Mouse (Mus musculus): Measurements from ENCODE around the gene Elovl6. TPM values are rescaled to one million over a fixed set of nuclear protein-coding genes. Genes with fewer than 3 reads are reported as not detected.

The Elovl6 gene
- polyA plus RNA-seq, 1 experiment: 27.1 TPM

- TF ChIP-seq CTCF (IDR thresholded peaks at IDR 0.05; ENCODE audit: extremely low read depth, insufficient read depth, low read length): peak; percentile 25
- no peak for TF ChIP-seq POLR2A (IDR thresholded peaks at IDR 0.05; ENCODE audit: extremely low read depth, insufficient read depth, low read length)
- no peak overlapping the region for H3K4me3 ChIP-seq (ENCODE audit: insufficient read depth, low read length)
- H3K27ac ChIP-seq (ENCODE audit: insufficient read depth, low read length): no peak overlapping the region
- H3K4me1 ChIP-seq (ENCODE audit: control insufficient read depth, insufficient read depth, low read length): no peaks in the 10 kb centered on the region
Observed at GRCm38 (mm10) chr3:129520499-129520898, 11.7 kb upstream of the Elovl6 start.

GRCm38 (mm10) chr3:129523456-129524143 is 8.6 kb upstream of the Elovl6 start:
- Histone ChIP-seq H3K27ac (ENCODE audit: insufficient read depth, low read length) (no peak overlapping the region), H3K4me3 (ENCODE audit: insufficient read depth, low read length) (no peak overlapping the region), H3K4me1 (ENCODE audit: control insufficient read depth, insufficient read depth, low read length) (no peaks in the 10 kb centered on the region)
- TF ChIP-seq POLR2A (IDR thresholded peaks at IDR 0.05; ENCODE audit: extremely low read depth, insufficient read depth, low read length): no peak
- TF ChIP-seq CTCF (IDR thresholded peaks at IDR 0.05; ENCODE audit: extremely low read depth, insufficient read depth, low read length): no peak

- no peak for TF ChIP-seq POLR2A (IDR thresholded peaks at IDR 0.05; ENCODE audit: extremely low read depth, insufficient read depth, low read length)
- TF ChIP-seq CTCF (IDR thresholded peaks at IDR 0.05; ENCODE audit: extremely low read depth, insufficient read depth, low read length): no peak
- H3K4me3 ChIP-seq (ENCODE audit: insufficient read depth, low read length): no peak overlapping the region
- no peak overlapping the region for H3K27ac ChIP-seq (ENCODE audit: insufficient read depth, low read length)
Observed at GRCm38 (mm10) chr3:129527046-129527445, 5.1 kb upstream of the Elovl6 start.

GRCm38 (mm10) chr3:129529311-129529710 is 2.8 kb upstream of the Elovl6 start:
- H3K4me1 ChIP-seq (ENCODE audit: control insufficient read depth, insufficient read depth, low read length): no peaks in the 10 kb centered on the region
- no peak for TF ChIP-seq POLR2A (IDR thresholded peaks at IDR 0.05; ENCODE audit: extremely low read depth, insufficient read depth, low read length)
- no peak for TF ChIP-seq CTCF (IDR thresholded peaks at IDR 0.05; ENCODE audit: extremely low read depth, insufficient read depth, low read length)
- no peak overlapping the region for H3K4me3 ChIP-seq (ENCODE audit: insufficient read depth, low read length)
- no peak overlapping the region for H3K27ac ChIP-seq (ENCODE audit: insufficient read depth, low read length)

More at GRCm38 (mm10) chr3:129527046-129527445, 5.1 kb upstream of the Elovl6 start:
- no peaks in the 10 kb centered on the region for H3K4me1 ChIP-seq (ENCODE audit: control insufficient read depth, insufficient read depth, low read length)

- H3K27ac ChIP-seq (ENCODE audit: insufficient read depth, low read length): no peak overlapping the region
- H3K4me1 ChIP-seq (ENCODE audit: control insufficient read depth, insufficient read depth, low read length): peaks cover 2% of the 10 kb centered on the region; the same call in 1 of the 2 replicates
- TF ChIP-seq CTCF (IDR thresholded peaks at IDR 0.05; ENCODE audit: extremely low read depth, insufficient read depth, low read length) (no peak), POLR2A (IDR thresholded peaks at IDR 0.05; ENCODE audit: extremely low read depth, insufficient read depth, low read length) (no peak)
- no peak overlapping the region for H3K4me3 ChIP-seq (ENCODE audit: insufficient read depth, low read length)
Observed at GRCm38 (mm10) chr3:129530461-129530860, 1.7 kb upstream of the Elovl6 start.

GRCm38 (mm10) chr3:129532865-129533742 is 949 bp downstream of the Elovl6 start:
- peak overlapping the region; percentile 34 for H3K27ac ChIP-seq (ENCODE audit: insufficient read depth, low read length)
- H3K4me1 ChIP-seq (ENCODE audit: control insufficient read depth, insufficient read depth, low read length): peaks cover 2% of the 10 kb centered on the region; the same call in 1 of the 2 replicates
- TF ChIP-seq POLR2A (IDR thresholded peaks at IDR 0.05; ENCODE audit: extremely low read depth, insufficient read depth, low read length) (0 out of 2 replicates have a peak, but pooled peaks have one; percentile 17), CTCF (IDR thresholded peaks at IDR 0.05; ENCODE audit: extremely low read depth, insufficient read depth, low read length) (no peak)
- H3K4me3 ChIP-seq (ENCODE audit: insufficient read depth, low read length): peak overlapping the region; percentile 97

GRCm38 (mm10) chr3:129533743-129534530 is 1.8 kb downstream of the Elovl6 start:
- Histone ChIP-seq H3K4me1 (ENCODE audit: control insufficient read depth, insufficient read depth, low read length) (peaks cover 2% of the 10 kb centered on the region; the same call in 1 of the 2 replicates), H3K27ac (ENCODE audit: insufficient read depth, low read length) (peak overlapping the region; percentile 90), H3K4me3 (ENCODE audit: insufficient read depth, low read length) (peak overlapping the region; percentile 97)
- TF ChIP-seq CTCF (IDR thresholded peaks at IDR 0.05; ENCODE audit: extremely low read depth, insufficient read depth, low read length): no peak
- no peak for TF ChIP-seq POLR2A (IDR thresholded peaks at IDR 0.05; ENCODE audit: extremely low read depth, insufficient read depth, low read length)

GRCm38 (mm10) chr3:129535444-129535843 is 3.3 kb downstream of the Elovl6 start:
- Histone ChIP-seq H3K4me3 (ENCODE audit: insufficient read depth, low read length) (peak overlapping the region; percentile 23; the same call in 1 of the 2 replicates), H3K4me1 (ENCODE audit: control insufficient read depth, insufficient read depth, low read length) (peaks cover 2% of the 10 kb centered on the region; the same call in 1 of the 2 replicates), H3K27ac (ENCODE audit: insufficient read depth, low read length) (peak overlapping the region; percentile 54; the same call in 1 of the 2 replicates)
- no peak for TF ChIP-seq CTCF (IDR thresholded peaks at IDR 0.05; ENCODE audit: extremely low read depth, insufficient read depth, low read length)
- TF ChIP-seq POLR2A (IDR thresholded peaks at IDR 0.05; ENCODE audit: extremely low read depth, insufficient read depth, low read length): no peak

- TF ChIP-seq POLR2A (IDR thresholded peaks at IDR 0.05; ENCODE audit: extremely low read depth, insufficient read depth, low read length): peak; percentile 98
- no peak for TF ChIP-seq CTCF (IDR thresholded peaks at IDR 0.05; ENCODE audit: extremely low read depth, insufficient read depth, low read length)
- Histone ChIP-seq H3K4me1 (ENCODE audit: control insufficient read depth, insufficient read depth, low read length) (peaks cover 2% of the 10 kb centered on the region; the same call in 1 of the 2 replicates), H3K27ac (ENCODE audit: insufficient read depth, low read length) (peak overlapping the region; percentile 30; the same call in 1 of the 2 replicates), H3K4me3 (ENCODE audit: insufficient read depth, low read length) (peak overlapping the region; percentile 35)
Observed at GRCm38 (mm10) chr3:129536109-129536508, 4.0 kb downstream of the Elovl6 start.

Measured in cortical plate, adult 2 months (tissue).